Mouse (Mus musculus) skeletal muscle tissue, adult 2 months (tissue): ENCODE measurements around the gene Gpr55.
"Not testable (repeated sequence)": the region's sequence is repeated elsewhere in the genome, so short reads cannot be mapped to it uniquely, and the experiment has no call there.

Source experiments
- DNase-seq: peaks from one replicate; pipeline ENCODE4 v3.0.0-alpha.2; 2012; ENCODE audit warnings: low read depth, low spot score

Gpr55 gene

GRCm38 (mm10) chr1:85960873-85961272 is at the start of gene Gpr55:
TSS of gene Gpr55 (minus strand) at chr1:85961007.
- DNase-seq, result no peak

- peak; percentile 76 for DNase-seq
These were observed 47.0 kb upstream of the Gpr55 start for GRCm38 (mm10) chr1:86007778-86008177.

GRCm38 (mm10) chr1:86006040-86006439 is 45.2 kb upstream of the Gpr55 start:
- no peak for DNase-seq

DNA sequence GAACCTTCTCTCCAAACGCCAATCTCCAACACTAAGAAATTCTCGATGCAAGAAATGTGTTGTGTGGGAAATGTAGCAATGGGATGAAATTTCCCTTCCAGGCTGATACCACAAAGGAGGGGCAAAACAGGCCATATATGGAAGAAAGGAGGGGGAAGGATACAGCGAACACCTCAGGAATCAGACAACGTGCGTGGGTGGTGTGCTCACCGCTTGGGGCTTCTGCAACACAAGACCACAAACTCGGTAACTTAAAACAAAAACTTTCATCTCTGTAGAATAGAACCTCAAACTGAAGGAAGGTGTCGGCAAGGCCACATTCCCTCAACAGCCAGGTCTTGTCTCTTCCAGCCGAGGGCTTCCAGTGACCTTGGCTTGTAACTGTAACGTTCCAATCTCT is 44.7 kb upstream of the Gpr55 start:
- no peak for DNase-seq

GRCm38 (mm10) chr1:85999853-86000570 is 39.2 kb upstream of the Gpr55 start:
- no peak for DNase-seq

- DNase-seq, result no peak
These were observed 37.2 kb upstream of the Gpr55 start for GRCm38 (mm10) chr1:85998012-85998411.

DNA sequence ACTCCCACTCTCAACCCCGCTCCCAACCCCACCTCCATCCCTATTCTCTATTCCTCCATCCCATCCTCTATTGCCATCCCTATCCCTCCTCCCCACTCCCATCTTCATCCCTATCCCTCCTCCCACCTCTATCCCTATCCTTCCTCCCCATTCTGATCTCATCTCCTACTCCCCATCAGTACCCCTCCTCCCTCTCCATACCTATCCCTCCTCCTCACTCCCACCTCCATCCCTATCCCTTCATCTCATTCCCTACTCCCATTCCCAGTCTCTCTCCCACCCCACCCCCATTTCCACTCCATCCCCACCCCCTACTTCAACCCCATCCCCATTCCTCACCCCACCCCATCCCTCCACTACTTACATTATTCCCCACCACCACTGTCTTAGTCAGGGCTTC is 36.4 kb upstream of the Gpr55 start:
- no peak for DNase-seq

DNA sequence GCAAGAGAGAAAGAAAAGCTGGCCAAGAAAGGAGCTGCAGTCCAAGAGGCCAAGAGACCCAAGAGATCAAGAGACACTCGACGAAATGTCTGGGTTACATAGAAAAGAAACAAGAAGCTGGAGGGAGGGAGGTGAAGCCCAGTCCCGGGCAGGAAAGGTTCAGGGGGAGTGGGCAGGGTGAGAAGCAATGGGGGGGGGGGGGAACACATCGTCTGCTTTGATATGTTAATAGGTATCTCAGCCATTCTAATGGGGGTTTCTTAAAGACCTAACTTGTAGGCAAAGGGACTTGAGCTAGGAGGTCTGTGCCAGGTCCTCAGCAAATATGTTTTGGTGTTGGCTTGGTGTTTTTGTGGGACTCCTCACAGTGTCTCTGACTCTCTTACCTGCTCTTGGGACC is 32.7 kb upstream of the Gpr55 start:
- DNase-seq, result no peak

- DNase-seq, result no peak
These were observed 31.4 kb upstream of the Gpr55 start for GRCm38 (mm10) chr1:85992175-85992574.

- not testable (repeated sequence) for DNase-seq
These were observed 28.1 kb upstream of the Gpr55 start for GRCm38 (mm10) chr1:85988882-85989281.

- DNase-seq, result no peak
These were observed 27.5 kb upstream of the Gpr55 start for GRCm38 (mm10) chr1:85988351-85988750.

GRCm38 (mm10) chr1:85985784-85986183 is 25.0 kb upstream of the Gpr55 start:
- no peak for DNase-seq

DNA sequence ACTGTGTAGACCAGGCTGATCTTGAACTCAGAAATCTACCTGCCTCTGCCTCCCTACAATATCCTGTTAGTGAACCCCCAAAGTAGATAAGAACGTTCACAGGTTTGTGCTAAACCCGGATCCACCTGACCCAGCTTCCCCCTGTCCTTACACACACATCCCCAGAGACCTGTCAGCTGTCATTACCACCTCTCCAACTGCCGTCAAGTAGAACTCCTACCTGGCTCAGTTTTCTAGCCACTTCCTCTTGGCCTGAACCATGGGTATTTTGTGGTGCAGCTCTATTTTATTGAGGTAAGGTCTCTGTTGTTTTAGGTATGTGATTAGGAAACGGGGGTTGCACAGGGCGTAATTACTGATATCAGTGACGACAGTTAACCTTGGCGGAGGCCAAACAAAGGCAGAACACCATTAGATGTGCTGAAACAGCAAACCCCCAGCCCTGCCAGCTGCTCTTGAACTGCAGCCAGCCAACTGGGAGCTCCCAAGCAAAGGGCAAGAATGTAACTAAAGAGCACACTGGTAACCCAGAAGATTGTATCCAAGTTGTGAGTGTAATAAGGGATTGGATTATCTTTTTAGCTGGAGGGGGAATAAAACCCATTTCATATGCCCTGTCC is 21.0 kb upstream of the Gpr55 start:
- DNase-seq, result peak; percentile 4

GRCm38 (mm10) chr1:85977709-85978108 is 16.9 kb upstream of the Gpr55 start:
- no peak for DNase-seq

- no peak for DNase-seq
These were observed 12.7 kb upstream of the Gpr55 start for GRCm38 (mm10) chr1:85973468-85973877.

- no peak for DNase-seq
These were observed 11.5 kb upstream of the Gpr55 start for GRCm38 (mm10) chr1:85972341-85972740.

DNA sequence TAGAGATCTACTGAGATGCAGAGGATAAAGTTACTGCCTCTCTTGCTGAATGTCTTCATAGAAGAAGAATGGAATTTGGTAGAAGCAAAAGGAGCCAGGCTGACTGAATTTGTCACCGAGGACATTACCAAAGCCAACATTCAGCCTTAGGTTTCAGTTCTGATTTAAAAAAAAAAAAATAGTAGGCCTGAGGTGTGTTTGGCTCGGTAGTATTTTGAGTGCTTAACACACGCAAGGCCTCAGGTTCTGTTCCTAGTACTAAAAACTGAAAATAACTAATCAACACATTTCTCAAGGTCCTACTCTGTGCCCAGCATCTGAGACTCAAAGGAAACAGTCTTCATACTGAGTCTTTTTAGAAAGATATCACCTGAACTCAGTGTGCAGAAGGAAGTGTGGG is 10.3 kb upstream of the Gpr55 start:
- DNase-seq, result no peak

DNA sequence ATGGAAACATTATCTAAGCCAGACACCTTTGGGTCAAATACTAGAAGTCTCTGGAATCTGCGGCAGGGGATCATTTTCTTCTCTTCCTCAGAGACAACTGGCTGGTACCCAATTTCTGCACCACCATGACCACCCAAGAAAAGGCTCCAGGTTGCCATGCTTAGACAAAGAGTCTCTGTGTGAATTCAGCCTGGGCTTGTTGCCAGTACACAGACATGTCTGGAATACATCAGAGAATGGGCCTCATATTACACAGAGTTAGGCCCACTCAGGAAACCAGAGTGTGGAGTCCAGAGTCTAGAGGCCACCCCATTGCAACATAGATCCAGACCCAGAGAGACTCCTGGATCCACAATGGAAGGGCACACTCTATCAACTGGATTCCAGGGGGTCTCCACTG is 8.7 kb upstream of the Gpr55 start:
- DNase-seq, result no peak

GRCm38 (mm10) chr1:85969081-85969480 is 8.3 kb upstream of the Gpr55 start:
- no peak for DNase-seq

- DNase-seq, result no peak
These were observed 5.0 kb upstream of the Gpr55 start for GRCm38 (mm10) chr1:85965856-85966255.

DNA sequence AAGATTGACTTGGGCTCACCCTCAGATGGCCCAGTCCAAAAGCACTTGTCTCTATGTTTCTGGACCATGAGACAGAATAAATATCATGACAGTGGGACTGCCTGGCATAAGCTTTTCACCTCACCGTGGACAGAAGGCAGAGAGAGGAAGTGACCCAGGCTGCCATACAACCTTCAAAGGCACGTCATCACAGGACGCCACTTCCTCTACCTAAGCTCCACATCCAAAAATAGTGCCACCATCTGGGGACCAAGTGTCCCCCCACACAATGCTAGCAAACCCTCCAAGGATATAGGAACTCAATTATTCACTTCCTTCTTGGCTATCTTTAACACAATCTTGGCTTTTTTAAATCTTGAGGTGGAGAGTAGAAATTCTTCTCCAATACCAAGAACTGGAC is 1.3 kb upstream of the Gpr55 start:
- DNase-seq, result no peak

- no peak for DNase-seq
These were observed 924 bp downstream of the Gpr55 start for GRCm38 (mm10) chr1:85959889-85960276.

GRCm38 (mm10) chr1:85959129-85959888 is 1.5 kb downstream of the Gpr55 start:
- DNase-seq, result no peak
